Mouse (Mus musculus): ENCODE measurements around the gene Raet1e.
"Not testable (repeated sequence)": the region's sequence is repeated elsewhere in the genome, so short reads cannot be mapped to it uniquely, and the experiment has no call there.

Gene Raet1e

DNA sequence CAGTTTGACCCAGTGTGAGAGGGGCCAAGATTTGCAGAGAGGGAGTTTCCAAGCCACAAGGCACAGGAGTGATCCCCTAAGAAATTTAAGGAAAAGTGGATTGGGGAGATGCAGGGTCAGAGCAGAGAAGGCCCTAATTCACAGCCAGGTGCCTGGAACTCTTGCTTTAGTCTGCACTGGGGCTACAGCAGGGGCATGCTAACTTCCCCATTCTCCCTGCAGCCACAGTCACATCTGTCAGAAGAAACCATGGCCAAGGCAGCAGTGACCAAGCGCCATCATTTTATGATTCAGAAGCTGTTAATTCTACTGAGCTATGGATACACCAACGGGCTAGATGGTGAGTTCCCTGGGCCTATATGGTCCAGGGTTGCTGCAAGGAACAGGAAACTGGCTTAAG lies 204.1 kb downstream of the Raet1e start:
- DNase-seq (ENCODE audit: low spot score) = not testable (repeated sequence)

DNA sequence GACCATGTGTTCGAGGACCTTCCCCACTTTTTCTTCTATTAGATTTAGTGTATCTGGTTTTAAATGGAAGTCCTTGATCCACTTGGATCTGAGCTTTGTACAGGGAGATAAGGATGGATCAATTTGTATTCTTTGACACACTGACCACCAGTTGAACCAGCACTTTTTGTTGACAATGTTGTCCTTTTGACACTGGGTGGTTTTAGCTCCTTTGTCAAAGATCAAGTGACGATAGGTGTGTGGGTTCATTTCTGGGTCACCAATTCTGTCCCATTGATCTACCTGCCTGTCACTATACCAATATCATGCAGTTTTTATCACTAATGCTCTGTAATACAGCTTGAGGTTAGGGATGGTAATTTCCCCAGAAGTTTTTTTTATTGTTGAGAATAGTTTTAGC lies 206.5 kb downstream of the Raet1e start:
- not testable (repeated sequence) for DNase-seq (ENCODE audit: low spot score)

DNA sequence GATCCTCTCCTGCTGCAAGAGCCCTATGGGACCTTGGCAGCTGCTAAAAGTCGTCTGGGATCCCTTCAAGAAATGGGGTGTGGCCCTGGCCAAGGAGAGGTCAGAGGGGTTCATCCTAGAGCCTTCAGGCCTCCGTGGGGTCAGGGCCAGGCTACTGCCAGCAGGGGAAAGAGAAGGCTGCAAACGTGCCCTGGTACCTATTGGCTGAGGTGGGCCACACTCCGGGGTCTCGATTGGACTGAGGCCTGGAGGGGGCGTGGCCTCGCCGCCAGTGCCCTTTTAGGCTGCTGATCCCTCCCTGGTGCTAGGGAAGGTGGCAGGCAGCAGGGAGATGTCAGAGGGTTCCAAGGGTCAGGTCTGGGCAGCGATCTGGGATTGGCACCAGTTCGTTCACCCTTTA lies 222.9 kb downstream of the Raet1e start:
- not testable (repeated sequence) for DNase-seq (ENCODE audit: low spot score)

GRCm38 (mm10) chr10:22390146-22390545 lies 231.8 kb downstream of the Raet1e start:
- DNase-seq (ENCODE audit: low spot score) = not testable (repeated sequence)

- not testable (repeated sequence) for DNase-seq (ENCODE audit: low spot score)
Observed at GRCm38 (mm10) chr10:22391616-22392015, 233.2 kb downstream of the Raet1e start.

GRCm38 (mm10) chr10:22393028-22393824 lies 234.9 kb downstream of the Raet1e start:
- DNase-seq (ENCODE audit: low spot score) = not testable (repeated sequence)

- DNase-seq (ENCODE audit: low spot score) = not testable (repeated sequence)
Observed at GRCm38 (mm10) chr10:22396680-22397079, 238.3 kb downstream of the Raet1e start.

- peak; percentile 42 for DNase-seq (ENCODE audit: low spot score)
Observed at GRCm38 (mm10) chr10:22402225-22402917, 244.0 kb downstream of the Raet1e start.

DNA sequence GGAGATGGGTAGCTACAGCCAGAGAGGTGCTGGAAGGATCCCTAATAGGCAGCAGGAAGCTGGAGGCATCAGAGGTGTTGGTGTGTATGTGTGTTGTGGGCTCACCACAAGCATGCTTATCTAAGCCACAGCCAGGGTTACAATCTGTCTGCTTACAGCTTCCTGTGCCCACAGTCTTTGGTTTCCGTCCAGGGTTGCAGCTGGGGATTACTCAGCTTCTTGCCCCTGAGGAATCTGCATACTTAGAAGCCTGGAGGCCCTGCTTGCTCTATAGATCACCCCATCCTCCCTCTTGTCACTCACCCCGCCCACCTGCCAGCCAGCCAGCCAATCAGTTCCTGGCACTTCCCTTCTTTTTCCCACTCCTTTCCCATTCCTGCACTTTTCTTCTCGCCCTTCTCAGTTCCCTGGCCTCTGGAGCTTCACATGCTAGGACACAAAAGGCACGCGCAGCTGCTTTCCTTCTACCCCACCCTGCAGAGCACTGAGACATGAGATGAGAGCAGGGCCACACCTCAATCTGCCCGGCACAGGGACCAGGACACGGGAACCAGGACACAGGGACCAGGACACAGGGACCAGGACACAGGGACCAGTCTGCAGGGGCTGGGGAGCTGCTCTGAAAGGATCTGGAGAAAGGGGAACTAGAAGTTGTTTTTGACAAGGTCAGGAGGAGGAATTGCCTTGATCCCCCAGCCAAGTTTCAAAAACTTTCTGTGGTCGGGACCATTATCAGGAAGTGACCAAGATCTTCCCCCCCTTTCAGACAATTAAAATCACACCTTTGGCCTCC lies 255.5 kb downstream of the Raet1e start:
- DNase-seq (ENCODE audit: low spot score) = not testable (repeated sequence)
